Mouse (Mus musculus) liver, adult 2 months (tissue): ENCODE measurements around the gene Adk. TPM values are rescaled to one million over a fixed set of nuclear protein-coding genes. Genes with fewer than 3 reads are reported as not detected.
A peak's percentile ranks its signal among the peaks of the same experiment; 100 is the strongest.

ENCODE experiments used
- DNase-seq: peaks from one replicate; pipeline ENCODE4 v3.0.0-alpha.2; 2011; ENCODE audit warnings: low read depth, low spot score; ENCODE audit errors: extremely low read depth
- H3K27ac ChIP-seq: fragments of 200-500 bp; replicated peaks from 2 replicates; pipeline ENCODE4 v1.5.1; 2012; ENCODE audit warnings: low read depth, mild to moderate bottlenecking, control low read depth, inconsistent platforms, low read length; ENCODE audit not compliant: insufficient read depth
- H3K27me3 ChIP-seq: fragments of 200-500 bp; 2 replicates; pipeline ENCODE4 v1.6.1; 2012; ENCODE audit warnings: mild to moderate bottlenecking, moderate library complexity, low read length, inconsistent platforms; ENCODE audit not compliant: control insufficient read depth, insufficient read depth
- H3K36me3 ChIP-seq: fragments of 200-500 bp; 2 replicates; pipeline ENCODE4 v1.6.1; 2012; ENCODE audit warnings: low read length, inconsistent platforms; ENCODE audit not compliant: control insufficient read depth, insufficient read depth
- H3K4me1 ChIP-seq: fragments of 200-500 bp; 2 replicates; pipeline ENCODE4 v1.6.1; 2011; ENCODE audit warnings: low read length; ENCODE audit not compliant: control insufficient read depth, insufficient read depth
- H3K4me3 ChIP-seq: fragments of 200-500 bp; 2 replicates; pipeline ENCODE4 v1.5.1; 2011; ENCODE audit warnings: low read depth, mild to moderate bottlenecking, control low read depth, low read length, moderate library complexity; ENCODE audit not compliant: insufficient read depth
- H3K79me2 ChIP-seq: fragments of 200-500 bp; 2 replicates; pipeline ENCODE4 v1.6.1; 2012; ENCODE audit warnings: inconsistent platforms, mild to moderate bottlenecking, low read length, moderate library complexity; ENCODE audit not compliant: control insufficient read depth, insufficient read depth
- H3K9ac ChIP-seq: fragments of 200-500 bp; 2 replicates; pipeline ENCODE4 v1.6.1; 2012; ENCODE audit warnings: low read depth, mild to moderate bottlenecking, control low read depth, inconsistent platforms, low read length
- CTCF ChIP-seq: fragments of 200-500 bp; IDR thresholded peaks from 2 replicates; pipeline ENCODE4 v1.5.1; 2011; ENCODE audit warnings: low read depth, low read length, control low read depth
- POLR2A ChIP-seq: fragments of 200-500 bp; IDR thresholded peaks from 2 replicates; pipeline ENCODE4 v1.6.1; 2011; ENCODE audit warnings: low read length, control low read depth; ENCODE audit not compliant: insufficient read depth; ENCODE audit errors: extremely low read depth
- WGBS: fragments of 180-500 bp; shearing (Covaris S2); methylation state at CpG from one replicate; pipeline ENCODE4 v1.1.7; 2018; 5-methylcytosine and 5-hydroxymethylcytosine counted together
- polyA plus RNA-seq: library from polyadenylated mRNA; depleted of rRNA; stranded (reverse); fragments of >200 nt; gene quantifications from 2 replicates; pipeline ENCODE4 v1.2.3, GENCODE M21; 2012
- total RNA-seq: library from RNA; depleted of rRNA; stranded (reverse); fragments of >200 nt; gene quantifications from 2 replicates; pipeline ENCODE4 v1.2.3, GENCODE M21; 2014

Adk gene
- total and polyA plus RNA-seq, 2 experiments, result 231 to 924 TPM

GRCm38 (mm10) chr14:21152055-21152454 is 99.7 kb downstream of the Adk start:
- H3K79me2 ChIP-seq, result peaks cover 23% of the 10 kb centered on the region; the same call in 1 of the 2 replicates
- 43% methylated on average over 6 of the region's 6 CpGs for WGBS
- peaks cover 12% of the 10 kb centered on the region; the same call in 1 of the 2 replicates for H3K36me3 ChIP-seq
- TF ChIP-seq POLR2A (no peak), CTCF (no peak)
- H3K4me1 ChIP-seq, result peaks cover 16% of the 10 kb centered on the region
- DNase-seq, result peak; percentile 60
- H3K9ac ChIP-seq, result no peak overlapping the region
- H3K4me3 ChIP-seq, result no peak overlapping the region
- no peaks in the 10 kb centered on the region for H3K27me3 ChIP-seq
- no peak overlapping the region for H3K27ac ChIP-seq

- Histone ChIP-seq H3K79me2 (peaks cover 17% of the 10 kb centered on the region; the same call in 1 of the 2 replicates), H3K27me3 (no peaks in the 10 kb centered on the region), H3K9ac (no peak overlapping the region), H3K4me3 (no peak overlapping the region), H3K36me3 (peaks cover 16% of the 10 kb centered on the region), H3K4me1 (0 out of 2 replicates have a peak, but pooled peaks cover 2% of the 10 kb centered on the region), H3K27ac (no peak overlapping the region)
- WGBS, result 87% methylated on average over 10 of the region's 10 CpGs
- no peak for DNase-seq
- TF ChIP-seq CTCF (no peak), POLR2A (no peak)
Measured at GRCm38 (mm10) chr14:21165706-21166105, 113.3 kb downstream of the Adk start.

GRCm38 (mm10) chr14:21166114-21166513 is 113.7 kb downstream of the Adk start:
- Histone ChIP-seq H3K9ac (no peak overlapping the region), H3K4me1 (0 out of 2 replicates have a peak, but pooled peaks cover 2% of the 10 kb centered on the region), H3K79me2 (peaks cover 16% of the 10 kb centered on the region; the same call in 1 of the 2 replicates), H3K4me3 (no peak overlapping the region), H3K36me3 (peaks cover 14% of the 10 kb centered on the region), H3K27me3 (no peaks in the 10 kb centered on the region), H3K27ac (no peak overlapping the region)
- TF ChIP-seq CTCF (no peak), POLR2A (no peak)
- WGBS, result 87% methylated on average over 3 of the region's 3 CpGs
- no peak for DNase-seq

GRCm38 (mm10) chr14:21173973-21174745 is 121.8 kb downstream of the Adk start:
- no peak for DNase-seq
- H3K4me1 ChIP-seq, result peaks cover 2% of the 10 kb centered on the region; the same call in 1 of the 2 replicates
- WGBS, result 96% methylated on average over 1 of the region's 1 CpGs
- H3K36me3 ChIP-seq, result peaks cover 49% of the 10 kb centered on the region
- TF ChIP-seq CTCF (no peak), POLR2A (no peak)
- no peak overlapping the region for H3K27ac ChIP-seq
- H3K9ac ChIP-seq, result no peak overlapping the region
- peaks cover 9% of the 10 kb centered on the region; the same call in 1 of the 2 replicates for H3K79me2 ChIP-seq
- H3K27me3 ChIP-seq, result no peaks in the 10 kb centered on the region
- H3K4me3 ChIP-seq, result no peak overlapping the region

- Histone ChIP-seq H3K4me3 (no peak overlapping the region), H3K9ac (no peak overlapping the region), H3K4me1 (peaks cover 2% of the 10 kb centered on the region; the same call in 1 of the 2 replicates), H3K79me2 (peaks cover 9% of the 10 kb centered on the region; the same call in 1 of the 2 replicates), H3K36me3 (peaks cover 48% of the 10 kb centered on the region), H3K27ac (no peak overlapping the region), H3K27me3 (no peaks in the 10 kb centered on the region)
- WGBS, result 32% methylated on average over 2 of the region's 2 CpGs
- no peak for DNase-seq
- TF ChIP-seq POLR2A (no peak), CTCF (no peak)
Measured at GRCm38 (mm10) chr14:21174804-21175203, 122.4 kb downstream of the Adk start.

- no peak for TF ChIP-seq POLR2A
- TF ChIP-seq CTCF, result no peak
- Histone ChIP-seq H3K79me2 (peaks cover 3% of the 10 kb centered on the region; the same call in 1 of the 2 replicates), H3K4me3 (no peak overlapping the region), H3K27me3 (no peaks in the 10 kb centered on the region), H3K36me3 (peaks cover 45% of the 10 kb centered on the region), H3K9ac (no peak overlapping the region), H3K4me1 (peaks cover 2% of the 10 kb centered on the region; the same call in 1 of the 2 replicates), H3K27ac (no peak overlapping the region)
- no peak for DNase-seq
- WGBS, result 68% methylated on average over 2 of the region's 2 CpGs
Measured at GRCm38 (mm10) chr14:21177781-21178180, 125.4 kb downstream of the Adk start.
